Mouse (Mus musculus): ENCODE measurements at regions not wholly inside any gene's neighbourhood (a gene's known extent, or its start where the extent isn't known, plus 50 kb on each side); places are given as distances from the start of the nearest gene placed in this dataset.

- no peaks in the 10 kb centered on the region for H3K36me3 ChIP-seq (replicated peaks in 1 of 2; ENCODE audit: control insufficient read depth in 1 of 2, insufficient read depth in 1 of 2, low read length in 1 of 2)
- H3K4me3 ChIP-seq (replicated peaks in 1 of 3; ENCODE audit: low read depth in 2 of 3, low read length in 2 of 3, poor library complexity in 1 of 3), result no peak overlapping the region
- no peak overlapping the region for H3K9ac ChIP-seq (ENCODE audit: insufficient read depth, low read depth)
- no peaks in the 10 kb centered on the region for H3K27me3 ChIP-seq (replicated peaks)
- no peak overlapping the region for H3K27ac ChIP-seq (ENCODE audit: insufficient read depth, low read depth)
- no peak overlapping the region for H3K4me2 ChIP-seq (ENCODE audit: insufficient read depth, low read depth, poor library complexity, severe bottlenecking)
- dilution Hi-C loops (cut with MboI; ENCODE audit: extremely low pct_ligation_motif_present, extremely low pct_unique_long_range_greater_than_20kb, low sequenced_read_pairs) (no loop called here), in situ Hi-C loops (cut with MboI; ENCODE audit: low pct_ligation_motif_present, low pct_unique_long_range_greater_than_20kb, low sequenced_read_pairs) (no loop called here)
- TF ChIP-seq PAX5 (IDR thresholded peaks at IDR 0.05; ENCODE audit: low read length), result no peak
- TF ChIP-seq TCF12 (IDR thresholded peaks at IDR 0.05; ENCODE audit: low read depth, low read length), result no peak
- TF ChIP-seq JUN (IDR thresholded peaks at IDR 0.05; ENCODE audit: insufficient read depth, low read depth, low read length), result no peak
- no peak for TF ChIP-seq MAFK (IDR thresholded peaks at IDR 0.05; ENCODE audit: insufficient replicate concordance, low read length)
- no peaks in the 10 kb centered on the region for H3K4me1 ChIP-seq (ENCODE audit: control insufficient read depth in 1 of 2, insufficient read depth in 2 of 2)
- H3K79me2 ChIP-seq (replicated peaks; ENCODE audit: control insufficient read depth, extremely low read depth, insufficient read depth, poor library complexity, severe bottlenecking), result no peaks in the 10 kb centered on the region
- DNase-seq (ENCODE audit: extremely low read depth), result no peak
- peaks cover 18% of the 10 kb centered on the region for H3K9me3 ChIP-seq (replicated peaks; ENCODE audit: low read length)
Measured at GRCm38 (mm10) chr14:105490158-105490557, 231.8 kb downstream of the Ndfip2 start.

- DNase-seq (ENCODE audit: extremely low read depth), result no peak
- no peak overlapping the region for H3K4me3 ChIP-seq (replicated peaks in 1 of 3; ENCODE audit: low read depth in 2 of 3, low read length in 2 of 3, poor library complexity in 1 of 3)
- TF ChIP-seq USF1 (IDR thresholded peaks at IDR 0.05; ENCODE audit: low read depth, low read length) (no peak), KAT2A (IDR thresholded peaks at IDR 0.05; ENCODE audit: insufficient replicate concordance, low read length) (no peak), ZMIZ1 (IDR thresholded peaks at IDR 0.05; ENCODE audit: low read depth, low read length) (no peak), EP300 (IDR thresholded peaks at IDR 0.05; ENCODE audit: low read length) (no peak), ZNF384 (IDR thresholded peaks at IDR 0.05; ENCODE audit: low read depth, low read length) (no peak), MEF2A (IDR thresholded peaks at IDR 0.05; ENCODE audit: borderline replicate concordance, low read depth, low read length) (no peak), CHD1 (IDR thresholded peaks at IDR 0.05; ENCODE audit: low read depth, low read length) (no peak), USF2 (conservative IDR thresholded peaks at IDR 0.05; ENCODE audit: low read depth, low read length) (no peak), ZKSCAN1 (IDR thresholded peaks at IDR 0.05; ENCODE audit: borderline replicate concordance, low read depth, low read length) (no peak)
- no peaks in the 10 kb centered on the region for H3K27me3 ChIP-seq (replicated peaks)
- peaks cover 27% of the 10 kb centered on the region for H3K9me3 ChIP-seq (replicated peaks; ENCODE audit: low read length)
- no peak overlapping the region for H3K9ac ChIP-seq (ENCODE audit: insufficient read depth, low read depth)
- no peaks in the 10 kb centered on the region for H3K79me2 ChIP-seq (replicated peaks; ENCODE audit: control insufficient read depth, extremely low read depth, insufficient read depth, poor library complexity, severe bottlenecking)
- no peaks in the 10 kb centered on the region for H3K4me1 ChIP-seq (ENCODE audit: control insufficient read depth in 1 of 2, insufficient read depth in 2 of 2)
- in situ Hi-C loops (cut with MboI; ENCODE audit: low pct_ligation_motif_present, low pct_unique_long_range_greater_than_20kb, low sequenced_read_pairs), result no loop called here
- H3K27ac ChIP-seq (ENCODE audit: insufficient read depth, low read depth), result no peak overlapping the region
- H3K36me3 ChIP-seq (replicated peaks in 1 of 2; ENCODE audit: control insufficient read depth in 1 of 2, insufficient read depth in 1 of 2, low read length in 1 of 2), result no peaks in the 10 kb centered on the region
- H3K4me2 ChIP-seq (ENCODE audit: insufficient read depth, low read depth, poor library complexity, severe bottlenecking), result no peak overlapping the region
- dilution Hi-C loops (cut with MboI; ENCODE audit: extremely low pct_ligation_motif_present, extremely low pct_unique_long_range_greater_than_20kb, low sequenced_read_pairs), result no loop called here
Measured at GRCm38 (mm10) chr14:105483352-105484083, 225.1 kb downstream of the Ndfip2 start.

Data from CH12.LX (cell line).